Mouse (Mus musculus) neural tube, embryonic 12.5 days (tissue): ENCODE measurements at regions not wholly inside any gene's neighbourhood (a gene's known extent, or its start where the extent isn't known, plus 50 kb on each side); places are given as distances from the start of the nearest gene placed in this dataset.
"Not testable (repeated sequence)": the region's sequence is repeated elsewhere in the genome, so short reads cannot be mapped to it uniquely, and the experiment has no call there.

Experiments
- ATAC-seq: fragments of 200-750 bp; cut with Nextera tagmentation; 2 replicates; pipeline ENCODE4 v1.8.0; 2017; ENCODE audit warnings: low read depth, mild to moderate bottlenecking, moderate TSS enrichment, moderate library complexity; ENCODE audit not compliant: low FRiP score
- H3K27ac ChIP-seq: fragments of 300-500 bp; sonication (generic); 2 replicates; pipeline ENCODE4 v1.5.1; 2016
- H3K27me3 ChIP-seq: fragments of 300-500 bp; sonication (generic); replicated peaks from 2 replicates; pipeline ENCODE4 v1.6.1; 2016; ENCODE audit warnings: mild to moderate bottlenecking
- H3K36me3 ChIP-seq: fragments of 300-500 bp; sonication (generic); 2 replicates; pipeline ENCODE4 v1.6.1; 2016; ENCODE audit warnings: mild to moderate bottlenecking
- H3K4me1 ChIP-seq: fragments of 300-500 bp; sonication (generic); 2 replicates; pipeline ENCODE4 v1.6.1; 2016
- H3K4me2 ChIP-seq: fragments of 300-500 bp; sonication (generic); replicated peaks from 2 replicates; pipeline ENCODE4 v1.6.1; 2016; ENCODE audit warnings: mild to moderate bottlenecking
- H3K4me3 ChIP-seq: fragments of 300-500 bp; sonication (generic); 2 replicates; pipeline ENCODE4 v1.5.1; 2016
- H3K9ac ChIP-seq: fragments of 300-500 bp; sonication (generic); 2 replicates; pipeline ENCODE4 v1.6.1; 2016; ENCODE audit warnings: mild to moderate bottlenecking
- H3K9me3 ChIP-seq: fragments of 300-500 bp; sonication (generic); 2 replicates; pipeline ENCODE4 v1.6.1; 2016; ENCODE audit warnings: mild to moderate bottlenecking
- WGBS: fragments of 180-500 bp; shearing (Covaris S2); methylation state at CpG from one replicate; pipeline ENCODE4 v1.1.7; 2016; 5-methylcytosine and 5-hydroxymethylcytosine counted together

DNA sequence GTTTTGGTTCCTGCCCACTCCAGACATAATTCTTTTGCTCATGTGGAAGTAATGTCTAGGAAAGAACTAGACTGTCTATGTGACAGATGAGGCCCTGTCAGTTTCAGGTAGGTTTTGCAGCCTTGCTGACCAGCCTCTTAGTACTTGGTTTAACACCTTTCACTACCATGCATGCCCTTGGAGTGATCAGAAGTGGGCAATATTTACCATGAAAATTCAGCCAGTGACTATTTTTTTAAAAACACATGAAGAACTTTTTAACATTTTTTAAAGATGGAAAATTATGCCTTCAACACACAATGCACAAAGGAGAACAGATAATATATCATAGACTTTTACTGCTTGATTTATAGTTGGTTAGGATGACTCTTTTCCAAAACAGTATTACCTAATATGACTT, 58.1 kb downstream of the Cox7c start:
- Histone ChIP-seq H3K4me3 (no peak overlapping the region), H3K27ac (no peak overlapping the region), H3K4me2 (no peak overlapping the region), H3K9ac (no peak overlapping the region), H3K4me1 (no peaks in the 10 kb centered on the region), H3K36me3 (no peaks in the 10 kb centered on the region), H3K9me3 (no peaks in the 10 kb centered on the region), H3K27me3 (no peaks in the 10 kb centered on the region)
- ATAC-seq: no peak

DNA sequence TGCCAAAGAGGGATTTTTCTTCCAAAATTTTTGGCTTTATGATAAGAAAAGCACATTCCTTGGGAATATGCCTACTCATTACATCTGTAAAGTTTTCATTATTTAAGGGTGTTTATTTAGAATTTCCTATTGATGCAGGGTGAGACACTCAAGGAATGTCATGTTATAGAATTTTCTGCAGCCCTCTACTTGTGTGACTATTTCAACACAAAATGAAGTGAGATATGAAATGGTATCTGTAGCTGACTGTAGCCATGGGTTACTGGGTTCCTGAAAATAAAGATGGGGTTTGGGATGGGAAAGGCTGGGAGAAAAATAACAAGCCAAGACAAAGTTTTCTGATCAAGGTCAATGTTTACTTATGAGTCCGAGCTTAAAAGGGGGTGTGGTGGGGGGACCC, 64.6 kb downstream of the Cox7c start:
- H3K4me2 ChIP-seq: no peak overlapping the region
- WGBS: 68% methylated on average over 1 of the region's 1 CpGs
- H3K9ac ChIP-seq: no peak overlapping the region
- no peaks in the 10 kb centered on the region for H3K36me3 ChIP-seq
- H3K4me1 ChIP-seq: no peaks in the 10 kb centered on the region
- H3K9me3 ChIP-seq: no peaks in the 10 kb centered on the region
- ATAC-seq: no peak
- no peaks in the 10 kb centered on the region for H3K27me3 ChIP-seq
- H3K27ac ChIP-seq: no peak overlapping the region
- no peak overlapping the region for H3K4me3 ChIP-seq

DNA sequence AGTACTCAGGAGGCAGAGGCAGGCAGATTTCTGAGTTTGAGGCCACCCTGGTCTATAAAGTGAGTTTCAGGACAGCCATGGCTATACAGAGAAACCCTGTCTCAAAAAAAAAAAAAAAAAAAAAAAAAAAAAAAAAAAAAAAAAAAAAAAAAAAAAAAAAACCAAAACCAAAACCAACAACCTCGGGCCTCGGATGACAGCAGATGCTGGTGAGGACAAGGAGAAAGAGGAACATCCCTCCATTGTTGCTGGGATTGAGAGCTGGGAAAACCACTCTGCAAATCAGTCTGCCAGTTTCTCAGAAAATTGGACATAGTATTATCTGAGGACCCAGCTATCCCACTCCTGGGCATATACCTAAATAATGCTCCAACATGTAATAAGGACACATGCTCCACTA, 82.7 kb downstream of the Cox7c start:
- 79% methylated on average over 2 of the region's 2 CpGs for WGBS
- not testable (repeated sequence) for H3K36me3 ChIP-seq, H3K4me2 ChIP-seq, H3K27me3 ChIP-seq, H3K27ac ChIP-seq, ATAC-seq, H3K9ac ChIP-seq, H3K9me3 ChIP-seq, H3K4me1 ChIP-seq, H3K4me3 ChIP-seq

DNA sequence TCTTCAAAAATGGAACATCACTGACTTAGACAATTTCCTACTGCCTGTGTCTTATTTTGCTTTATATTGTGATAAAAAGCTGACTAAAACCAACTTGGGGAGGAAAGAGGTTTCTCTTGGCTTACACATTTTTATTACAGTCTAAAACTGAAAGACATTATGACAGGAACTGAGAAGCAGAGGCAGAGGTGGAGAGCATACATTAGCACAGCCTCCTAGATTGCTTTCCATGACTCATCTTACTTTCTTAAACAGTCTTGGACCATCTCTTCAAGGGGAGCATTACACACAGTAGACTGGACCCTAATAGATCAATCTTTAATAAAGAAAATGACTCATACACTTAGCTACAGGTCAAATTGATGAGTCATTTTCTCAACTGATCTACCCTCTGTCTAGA, 91.4 kb downstream of the Cox7c start:
- no peak overlapping the region for H3K4me3 ChIP-seq
- H3K4me2 ChIP-seq: no peak overlapping the region
- H3K4me1 ChIP-seq: no peaks in the 10 kb centered on the region
- no peak overlapping the region for H3K9ac ChIP-seq
- H3K9me3 ChIP-seq: no peaks in the 10 kb centered on the region
- no peak for ATAC-seq
- H3K27me3 ChIP-seq: no peaks in the 10 kb centered on the region
- no peak overlapping the region for H3K27ac ChIP-seq
- H3K36me3 ChIP-seq: no peaks in the 10 kb centered on the region

DNA sequence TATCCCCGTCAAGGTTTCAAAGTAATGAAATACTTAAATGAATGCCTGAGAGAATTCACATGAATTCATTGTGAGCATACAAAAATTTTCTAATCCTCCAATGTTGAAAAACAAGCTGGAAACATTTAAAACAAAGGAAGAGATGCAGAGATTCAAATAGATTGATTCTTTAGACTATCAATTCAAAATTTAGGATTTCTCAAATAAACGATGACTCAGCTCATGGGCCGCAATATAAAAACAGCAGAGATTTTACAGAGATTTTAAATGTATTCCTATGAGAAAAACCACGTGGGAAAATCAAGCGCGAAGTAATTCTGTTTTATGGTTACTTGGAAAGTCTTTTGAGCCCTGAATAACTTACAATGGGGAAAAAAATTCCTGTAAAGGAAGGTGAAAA, 93.8 kb downstream of the Cox7c start:
- H3K27me3 ChIP-seq: no peaks in the 10 kb centered on the region
- H3K9me3 ChIP-seq: no peaks in the 10 kb centered on the region
- H3K4me3 ChIP-seq: no peak overlapping the region
- no peak overlapping the region for H3K9ac ChIP-seq
- H3K36me3 ChIP-seq: no peaks in the 10 kb centered on the region
- 84% methylated on average over 6 of the region's 6 CpGs for WGBS
- H3K27ac ChIP-seq: no peak overlapping the region
- H3K4me1 ChIP-seq: no peaks in the 10 kb centered on the region
- H3K4me2 ChIP-seq: no peak overlapping the region
- ATAC-seq: no peak

DNA sequence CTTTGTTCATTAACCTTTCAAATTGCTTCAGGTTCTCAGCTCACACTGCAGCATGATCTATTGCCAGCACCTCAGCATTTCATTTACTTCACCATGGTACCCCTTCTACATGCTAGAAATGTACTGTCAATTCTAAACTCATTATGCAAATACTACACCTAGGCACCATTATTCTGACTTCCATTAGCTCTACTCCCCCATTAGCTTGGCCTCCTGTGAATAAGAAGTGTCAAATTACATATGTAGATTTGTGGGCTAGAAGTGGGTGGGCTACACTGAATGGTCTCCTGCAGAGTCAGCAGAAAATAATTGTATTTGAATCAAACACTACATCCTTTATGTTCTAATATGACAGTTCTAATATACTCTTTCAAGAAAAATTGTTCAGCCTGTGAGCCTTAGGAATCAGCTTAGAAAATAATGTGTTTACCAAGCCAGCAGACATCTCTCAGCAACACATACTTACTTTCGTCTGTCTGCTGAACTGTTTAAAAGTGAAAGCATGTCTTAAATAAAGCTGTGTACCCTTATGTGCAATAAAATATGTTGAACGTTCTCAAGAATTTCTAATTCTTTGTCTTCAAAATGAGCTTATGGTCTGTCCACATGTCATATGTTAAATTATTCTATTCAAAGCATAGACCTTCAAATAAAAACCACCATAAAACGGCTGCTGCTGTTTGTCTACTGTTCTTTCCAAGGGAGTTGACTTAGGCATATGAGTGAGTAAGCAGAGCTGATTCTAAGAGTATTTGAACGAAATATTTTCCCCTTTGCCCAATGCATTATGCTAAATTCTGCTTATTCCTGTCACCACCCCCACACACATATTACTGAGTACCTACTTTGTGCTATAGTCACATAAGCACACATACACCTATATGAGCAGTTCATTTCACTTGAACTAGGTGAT, 119.6 kb downstream of the Cox7c start:
- no peaks in the 10 kb centered on the region for H3K9me3 ChIP-seq
- H3K4me1 ChIP-seq: no peaks in the 10 kb centered on the region
- no peaks in the 10 kb centered on the region for H3K27me3 ChIP-seq
- ATAC-seq: peak; percentile 98
- H3K9ac ChIP-seq: no peak overlapping the region
- no peaks in the 10 kb centered on the region for H3K36me3 ChIP-seq
- no peak overlapping the region for H3K4me2 ChIP-seq
- H3K27ac ChIP-seq: no peak overlapping the region
- no peak overlapping the region for H3K4me3 ChIP-seq
- WGBS: 44% methylated on average over 4 of the region's 4 CpGs

DNA sequence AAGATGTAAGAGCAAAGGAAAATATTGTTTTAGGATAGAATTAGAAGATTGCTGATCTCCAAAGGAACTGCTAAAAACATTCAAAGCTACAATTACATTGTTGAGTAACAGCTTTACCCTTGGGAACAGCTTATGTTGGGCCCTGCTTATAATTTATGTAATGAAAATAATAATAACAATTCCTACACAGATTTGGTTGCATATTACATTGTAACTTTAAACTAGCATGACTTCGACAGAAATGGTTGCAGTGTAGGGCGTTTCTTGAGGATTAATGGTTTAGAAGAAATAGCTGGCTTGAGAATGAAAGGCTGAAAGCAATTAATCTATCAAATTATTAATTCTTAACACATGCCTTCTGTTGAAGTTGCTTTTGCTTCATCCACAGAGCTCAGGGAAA, 120.4 kb downstream of the Cox7c start:
- Histone ChIP-seq H3K36me3 (no peaks in the 10 kb centered on the region), H3K4me3 (no peak overlapping the region), H3K27ac (no peak overlapping the region), H3K27me3 (no peaks in the 10 kb centered on the region), H3K9ac (no peak overlapping the region), H3K9me3 (no peaks in the 10 kb centered on the region), H3K4me2 (no peak overlapping the region), H3K4me1 (no peaks in the 10 kb centered on the region)
- 0 out of 2 replicates have a peak, but pooled peaks have one; percentile 15 for ATAC-seq
- 46% methylated on average over 2 of the region's 2 CpGs for WGBS

DNA sequence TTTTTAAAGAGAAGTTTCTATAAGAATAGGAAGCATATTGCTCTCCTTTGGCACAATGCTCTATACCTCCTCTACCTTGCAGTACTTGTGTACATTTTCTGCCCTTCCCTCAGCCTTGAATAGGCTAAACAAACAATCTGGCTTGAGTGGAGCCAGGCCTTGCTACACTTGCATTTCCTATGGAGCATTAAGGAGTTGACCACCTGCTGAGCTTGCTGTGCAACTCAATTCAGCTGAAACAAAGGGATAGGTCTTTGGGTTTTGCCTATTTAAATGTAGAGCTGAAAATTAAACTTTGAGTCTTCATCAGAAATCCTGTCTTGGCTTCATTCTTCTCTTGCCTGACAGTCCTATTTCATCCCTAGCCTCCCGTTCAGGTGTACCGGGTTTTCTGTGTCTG, 124.0 kb downstream of the Cox7c start:
- 79% methylated on average over 2 of the region's 2 CpGs for WGBS
- H3K27ac ChIP-seq: no peak overlapping the region

DNA sequence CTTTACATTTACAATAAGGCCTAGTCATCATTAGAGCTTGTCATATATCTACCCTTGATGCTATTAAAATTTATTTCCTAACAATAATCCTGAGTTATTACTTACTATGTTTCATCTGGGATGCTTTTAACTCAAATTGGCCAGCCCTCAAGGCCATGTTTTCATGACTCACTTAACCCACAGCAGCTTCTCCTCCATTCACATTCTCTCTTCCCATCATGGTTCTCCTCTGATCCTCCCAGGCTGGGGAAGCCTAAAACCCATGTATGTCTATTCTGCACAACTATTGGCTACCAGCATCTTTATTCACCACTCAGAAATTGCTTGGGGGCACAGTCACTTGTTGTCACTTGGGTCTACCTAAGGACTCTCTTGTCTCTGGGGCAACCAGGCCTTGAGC, 144.9 kb downstream of the Cox7c start:
- H3K9ac ChIP-seq: no peak overlapping the region
- ATAC-seq: no peak
- no peaks in the 10 kb centered on the region for H3K9me3 ChIP-seq
- H3K4me2 ChIP-seq: no peak overlapping the region
- no peak overlapping the region for H3K4me3 ChIP-seq
- no peaks in the 10 kb centered on the region for H3K4me1 ChIP-seq
- no peaks in the 10 kb centered on the region for H3K36me3 ChIP-seq
- no peaks in the 10 kb centered on the region for H3K27me3 ChIP-seq
- no peak overlapping the region for H3K27ac ChIP-seq

More for the DNA sequence above, 124.0 kb downstream of the Cox7c start:
- no peaks in the 10 kb centered on the region for H3K27me3 ChIP-seq
- H3K4me2 ChIP-seq: no peak overlapping the region
- no peaks in the 10 kb centered on the region for H3K36me3 ChIP-seq
- H3K4me3 ChIP-seq: no peak overlapping the region
- no peak for ATAC-seq
- no peaks in the 10 kb centered on the region for H3K4me1 ChIP-seq
- no peak overlapping the region for H3K9ac ChIP-seq
- no peaks in the 10 kb centered on the region for H3K9me3 ChIP-seq

DNA sequence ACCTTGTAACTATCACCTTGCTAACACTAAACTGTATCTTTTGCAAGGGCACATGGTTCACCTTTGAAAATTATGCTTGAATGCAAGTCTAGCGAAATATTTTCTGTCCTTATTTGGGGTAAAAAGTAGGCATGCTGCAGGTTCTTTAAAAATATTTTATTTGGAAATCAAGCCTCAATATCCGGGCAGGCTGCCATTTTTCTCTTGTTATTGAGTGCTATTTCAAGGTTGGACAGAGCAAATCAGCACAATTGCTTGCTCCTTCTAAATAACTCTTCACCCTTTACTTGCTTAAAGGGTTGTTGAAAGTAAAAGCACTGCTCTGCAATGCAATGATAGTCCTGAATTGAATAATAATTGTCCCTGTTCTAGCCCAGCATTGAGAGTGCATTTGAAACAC, 149.0 kb downstream of the Cox7c start:
- H3K9ac ChIP-seq: no peak overlapping the region
- H3K27ac ChIP-seq: no peak overlapping the region

DNA sequence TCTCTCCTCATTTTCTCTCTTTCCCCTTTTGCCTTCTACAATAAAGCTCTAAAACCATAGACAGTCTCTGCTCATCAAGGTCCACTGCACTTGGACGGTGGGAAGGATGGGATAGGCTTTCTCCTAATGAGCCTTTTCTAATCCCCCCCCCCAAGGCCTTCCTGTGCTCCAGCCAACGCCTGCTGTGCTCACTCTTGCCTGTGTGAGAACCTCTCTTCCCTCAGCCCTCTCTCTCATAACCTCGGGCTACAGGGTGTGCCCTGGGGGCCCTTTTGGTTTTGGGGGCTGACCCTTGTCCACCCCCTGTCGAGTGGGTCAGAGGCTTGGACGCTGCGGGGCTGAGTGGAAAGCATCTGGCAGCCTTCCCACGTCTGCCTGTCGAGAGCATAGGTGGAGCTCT, 151.6 kb downstream of the Cox7c start:
- Histone ChIP-seq H3K9me3 (no peaks in the 10 kb centered on the region), H3K36me3 (no peaks in the 10 kb centered on the region), H3K4me3 (no peak overlapping the region), H3K9ac (no peak overlapping the region), H3K27me3 (no peaks in the 10 kb centered on the region), H3K4me2 (no peak overlapping the region), H3K27ac (no peak overlapping the region), H3K4me1 (no peaks in the 10 kb centered on the region)
- ATAC-seq: no peak
- WGBS: 55% methylated on average over 8 of the region's 8 CpGs

More for the DNA sequence above, 149.0 kb downstream of the Cox7c start:
- no peak overlapping the region for H3K4me2 ChIP-seq
- no peaks in the 10 kb centered on the region for H3K9me3 ChIP-seq
- no peak for ATAC-seq
- no peak overlapping the region for H3K4me3 ChIP-seq
- 86% methylated on average over 2 of the region's 2 CpGs for WGBS
- H3K36me3 ChIP-seq: no peaks in the 10 kb centered on the region
- no peaks in the 10 kb centered on the region for H3K27me3 ChIP-seq
- no peaks in the 10 kb centered on the region for H3K4me1 ChIP-seq

DNA sequence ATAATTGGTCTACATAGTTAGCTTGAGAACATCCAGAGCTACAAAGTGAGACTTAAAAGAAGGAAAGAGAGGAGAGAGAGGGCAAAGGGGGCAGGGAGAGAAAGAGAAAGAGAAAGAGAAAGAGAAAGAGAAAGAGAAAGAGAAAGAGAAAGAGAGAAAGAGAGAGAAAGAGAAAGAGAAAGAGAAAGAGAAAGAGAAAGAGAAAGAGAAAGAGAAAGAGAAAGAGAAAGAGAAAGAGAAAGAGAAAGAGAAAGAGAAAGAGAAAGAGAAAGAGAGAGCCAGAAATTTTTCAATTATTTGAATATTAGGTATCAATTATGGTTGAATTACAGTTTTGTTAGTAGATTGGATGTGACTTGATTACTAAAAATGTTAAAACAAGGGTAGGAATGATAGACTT, 156.9 kb downstream of the Cox7c start:
- H3K4me1 ChIP-seq, H3K27me3 ChIP-seq, H3K4me2 ChIP-seq, H3K9me3 ChIP-seq, H3K36me3 ChIP-seq, H3K4me3 ChIP-seq, H3K9ac ChIP-seq, ATAC-seq, H3K27ac ChIP-seq: not testable (repeated sequence)

DNA sequence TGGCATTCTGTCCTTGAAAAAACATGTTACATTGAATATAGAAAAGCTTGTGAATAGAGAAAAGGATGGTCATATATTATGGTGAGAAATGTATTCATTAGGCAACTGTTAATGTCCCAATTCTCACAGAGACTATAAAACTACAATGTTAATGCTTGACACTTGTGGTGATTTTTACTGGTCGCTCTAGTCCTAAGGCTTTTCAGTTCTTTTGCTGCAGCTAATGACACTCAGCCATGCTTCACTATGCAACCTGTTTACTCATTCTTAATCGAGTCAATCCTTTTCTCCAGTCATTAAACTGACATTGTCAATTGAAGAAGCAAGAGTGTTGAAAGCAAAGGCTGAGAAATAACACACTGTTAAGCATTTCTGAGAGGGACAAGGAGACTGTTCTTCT, 163.9 kb downstream of the Cox7c start:
- Histone ChIP-seq H3K36me3 (no peaks in the 10 kb centered on the region), H3K4me3 (no peak overlapping the region), H3K4me1 (no peaks in the 10 kb centered on the region), H3K27ac (no peak overlapping the region), H3K4me2 (no peak overlapping the region), H3K9me3 (no peaks in the 10 kb centered on the region), H3K9ac (no peak overlapping the region), H3K27me3 (no peaks in the 10 kb centered on the region)
- WGBS: 66% methylated on average over 2 of the region's 2 CpGs
- no peak for ATAC-seq
